Mouse (Mus musculus): ENCODE measurements around the gene Usp43. TPM values are rescaled to one million over a fixed set of nuclear protein-coding genes. Genes with fewer than 3 reads are reported as not detected.

Usp43 gene
- polyA plus RNA-seq, 1 experiment from 2014 or later: 3.3 TPM

DNA sequence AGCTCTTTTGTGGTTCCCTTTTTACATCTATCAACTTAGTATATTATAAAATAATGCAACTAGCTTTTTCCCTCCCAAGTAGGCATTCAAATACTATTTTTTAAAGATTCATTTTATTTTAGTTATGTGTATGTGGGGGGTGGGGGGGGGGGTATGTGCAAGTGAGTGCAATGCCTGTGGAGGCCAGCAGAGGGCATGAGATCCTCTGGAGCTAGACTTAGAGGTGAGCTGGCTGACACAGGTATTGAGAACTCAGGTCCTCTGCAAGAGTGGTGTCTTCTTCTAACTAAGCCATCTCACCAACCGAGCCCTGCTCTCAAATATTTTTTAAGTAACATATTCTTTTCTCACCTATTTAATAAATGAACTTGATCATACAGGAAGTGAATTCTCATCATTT is 116.4 kb downstream of the Usp43 start:
- no peaks in the 10 kb centered on the region for H3K9me3 ChIP-seq (ENCODE audit: control insufficient read depth, low read length)
- H3K4me1 ChIP-seq (ENCODE audit: control insufficient read depth, insufficient read depth, low read length): no peaks in the 10 kb centered on the region
- no peak overlapping the region for H3K4me3 ChIP-seq (ENCODE audit: low read length)
- H3K4me2 ChIP-seq (ENCODE audit: low read depth, low read length): no peak overlapping the region
- H3K9ac ChIP-seq (ENCODE audit: low read depth, low read length): no peak overlapping the region
- no peak for ATAC-seq
- WGBS: 97% methylated on average over 1 of the region's 1 CpGs
- no peak overlapping the region for H3K27ac ChIP-seq (ENCODE audit: low read length)
- H3K27me3 ChIP-seq (replicated peaks; ENCODE audit: control insufficient read depth, insufficient read depth, low read length): no peaks in the 10 kb centered on the region
- H3K36me3 ChIP-seq (ENCODE audit: control insufficient read depth, insufficient read depth, low read length): no peaks in the 10 kb centered on the region

Other genes with a start within 250 kb of the Usp43 start
- not detected in 2 replicates for gene Rcvrn, start 226.8 kb downstream of the Usp43 start, polyA plus RNA-seq (2015; fragmentation: Nextera tagmentation; extraction: Ambion mirVana)
- gene Glp2r, start 151.0 kb downstream of the Usp43 start, polyA plus RNA-seq (2015; fragmentation: Nextera tagmentation; extraction: Ambion mirVana): 4.4 and 5.6 TPM in 2 replicates
- 0.11 and 0.26 TPM in 2 replicates for gene Gsg1l2, start 147.5 kb downstream of the Usp43 start, polyA plus RNA-seq (2015; fragmentation: Nextera tagmentation; extraction: Ambion mirVana)
- 0.12 TPM in 1 of 2 replicates, not detected in the other for gene Dhrs7c, start 124.0 kb downstream of the Usp43 start, polyA plus RNA-seq (2015; fragmentation: Nextera tagmentation; extraction: Ambion mirVana)
- gene Cfap52, start 43.5 kb upstream of the Usp43 start, polyA plus RNA-seq (2015; fragmentation: Nextera tagmentation; extraction: Ambion mirVana): 0.57 and 0.89 TPM in 2 replicates
- 63.5 and 64.2 TPM in 2 replicates for gene Stx8, start 44.0 kb upstream of the Usp43 start, polyA plus RNA-seq (2015; fragmentation: Nextera tagmentation; extraction: Ambion mirVana)